Mouse (Mus musculus) kidney, embryonic 15.5 days (tissue): Measurements from ENCODE around the gene Ces1c. TPM values are rescaled to one million over a fixed set of nuclear protein-coding genes. Genes with fewer than 3 reads are reported as not detected.

Source experiments
- ATAC-seq: fragments of 200-750 bp; cut with Nextera tagmentation; replicated peaks from 2 replicates; pipeline ENCODE4 v1.8.0; 2017; ENCODE audit warnings: moderate TSS enrichment; ENCODE audit not compliant: low FRiP score
- H3K27ac ChIP-seq: fragments of 300-500 bp; sonication (generic); 2 replicates; pipeline ENCODE4 v1.5.1; 2015; ENCODE audit warnings: mild to moderate bottlenecking, inconsistent platforms
- H3K27me3 ChIP-seq: fragments of 300-500 bp; sonication (generic); 2 replicates; pipeline ENCODE4 v1.6.1; 2015; ENCODE audit warnings: inconsistent platforms
- H3K36me3 ChIP-seq: fragments of 300-500 bp; sonication (generic); 2 replicates; pipeline ENCODE4 v1.6.1; 2015; ENCODE audit warnings: inconsistent platforms
- H3K4me1 ChIP-seq: fragments of 300-500 bp; sonication (generic); 2 replicates; pipeline ENCODE4 v1.6.1; 2015; ENCODE audit warnings: inconsistent platforms
- H3K4me2 ChIP-seq: fragments of 300-500 bp; sonication (generic); 2 replicates; pipeline ENCODE4 v1.6.1; 2015; ENCODE audit warnings: moderate library complexity, mild to moderate bottlenecking, inconsistent platforms
- H3K4me3 ChIP-seq: fragments of 300-500 bp; sonication (generic); replicated peaks from 2 replicates; pipeline ENCODE4 v1.5.1; 2015; ENCODE audit warnings: mild to moderate bottlenecking, inconsistent platforms
- H3K9ac ChIP-seq: fragments of 300-500 bp; sonication (generic); 2 replicates; pipeline ENCODE4 v1.6.1; 2015; ENCODE audit warnings: mild to moderate bottlenecking, inconsistent platforms
- H3K9me3 ChIP-seq: fragments of 300-500 bp; sonication (generic); replicated peaks from 2 replicates; pipeline ENCODE4 v1.6.1; 2016; ENCODE audit warnings: inconsistent platforms
- WGBS: fragments of 180-500 bp; shearing (Covaris S2); methylation state at CpG from one replicate; pipeline ENCODE4 v1.1.7; 2015; ENCODE audit warnings: mixed read lengths; 5-methylcytosine and 5-hydroxymethylcytosine counted together
- polyA plus RNA-seq: library from polyadenylated mRNA; unstranded; fragments of >200 nt; fragmentation: Nextera tagmentation; extraction: Ambion mirVana; gene quantifications from 2 replicates; pipeline ENCODE4 v1.2.1, GENCODE M21; 2015

Gene Ces1c
- polyA plus RNA-seq, 1 experiment from 2014 or later, result 0.08 TPM

DNA sequence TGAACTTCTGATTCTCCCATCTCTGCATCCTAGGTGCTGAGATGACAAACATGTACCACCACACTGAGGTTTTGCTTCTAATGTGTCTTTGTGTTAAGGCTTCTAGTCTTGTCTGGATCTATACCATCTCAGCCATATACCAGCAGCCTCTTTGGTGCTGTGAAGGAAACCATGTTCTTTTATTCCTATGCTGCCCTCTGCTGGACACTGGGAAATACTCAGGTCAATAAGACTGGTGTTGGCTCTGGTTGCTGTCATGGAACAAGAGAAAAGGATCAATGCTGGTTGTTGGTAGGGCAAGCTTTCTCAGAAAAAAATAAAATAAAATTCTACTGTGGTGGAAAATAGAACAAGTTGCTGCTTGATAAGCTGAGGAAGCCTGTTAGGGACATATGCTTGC is 35.7 kb downstream of the Ces1c start:
- no peak overlapping the region for H3K27ac ChIP-seq
- H3K4me3 ChIP-seq, result no peak overlapping the region
- H3K36me3 ChIP-seq, result no peaks in the 10 kb centered on the region
- H3K9me3 ChIP-seq, result no peaks in the 10 kb centered on the region
- no peaks in the 10 kb centered on the region for H3K4me1 ChIP-seq
- H3K4me2 ChIP-seq, result no peak overlapping the region
- H3K27me3 ChIP-seq, result no peaks in the 10 kb centered on the region
- no peak overlapping the region for H3K9ac ChIP-seq
- 0 out of 2 replicates have a peak, but pooled peaks have one; percentile 49 for ATAC-seq

GRCm38 (mm10) chr8:93091324-93091723 is 39.8 kb downstream of the Ces1c start:
- Histone ChIP-seq H3K9me3 (no peaks in the 10 kb centered on the region), H3K27me3 (no peaks in the 10 kb centered on the region), H3K4me3 (no peak overlapping the region), H3K27ac (no peak overlapping the region), H3K4me1 (no peaks in the 10 kb centered on the region), H3K36me3 (no peaks in the 10 kb centered on the region), H3K4me2 (no peak overlapping the region), H3K9ac (no peak overlapping the region)
- ATAC-seq, result no peak
- WGBS, result 68% methylated on average over 1 of the region's 1 CpGs

- no peak overlapping the region for H3K4me3 ChIP-seq
- H3K27ac ChIP-seq, result no peak overlapping the region
- H3K9ac ChIP-seq, result no peak overlapping the region
- peak overlapping the region; percentile 36 for H3K4me2 ChIP-seq
- no peaks in the 10 kb centered on the region for H3K27me3 ChIP-seq
- ATAC-seq, result peak; percentile 89
- H3K36me3 ChIP-seq, result no peaks in the 10 kb centered on the region
- no peaks in the 10 kb centered on the region for H3K4me1 ChIP-seq
- H3K9me3 ChIP-seq, result no peaks in the 10 kb centered on the region
- WGBS, result 5% methylated on average over 2 of the region's 2 CpGs
Observed at GRCm38 (mm10) chr8:93088686-93089122, 42.4 kb downstream of the Ces1c start.

- no peaks in the 10 kb centered on the region for H3K9me3 ChIP-seq
- no peaks in the 10 kb centered on the region for H3K4me1 ChIP-seq
- H3K36me3 ChIP-seq, result no peaks in the 10 kb centered on the region
- 19% methylated on average over 7 of the region's 7 CpGs for WGBS
- H3K27ac ChIP-seq, result no peak overlapping the region
- no peaks in the 10 kb centered on the region for H3K27me3 ChIP-seq
- H3K4me3 ChIP-seq, result 0 out of 2 replicates have a peak overlapping the region, but pooled peaks have one; percentile 13
- ATAC-seq, result peak; percentile 54
- H3K9ac ChIP-seq, result no peak overlapping the region
- H3K4me2 ChIP-seq, result peak overlapping the region; percentile 36
Observed at GRCm38 (mm10) chr8:93088193-93088592, 42.9 kb downstream of the Ces1c start.

DNA sequence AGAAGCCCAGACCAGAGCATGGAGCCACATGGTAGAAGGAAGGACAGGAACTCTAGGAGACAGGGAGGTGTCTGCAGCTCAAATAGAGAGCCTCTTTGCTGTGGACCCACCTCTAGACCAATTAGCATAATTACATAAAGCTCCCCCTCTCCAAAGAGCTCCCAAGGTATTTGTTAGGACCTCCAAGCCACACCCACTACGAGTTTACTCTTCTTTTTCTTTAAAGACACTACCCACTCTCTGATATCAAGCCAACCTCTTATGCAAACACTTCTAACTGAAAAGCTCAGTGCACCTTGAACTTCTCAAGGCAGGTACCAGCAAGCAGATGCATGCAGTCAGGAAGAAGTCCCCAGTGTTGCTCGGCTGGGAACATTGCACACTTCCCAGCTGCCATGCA is 51.2 kb downstream of the Ces1c start, which contains the start of gene Ces1b:
Gene Ces1b, minus strand, starts transcription at position 131 of the 400 bp plus-strand sequence.
- Histone ChIP-seq H3K9me3 (no peaks in the 10 kb centered on the region), H3K9ac (no peak within 1 kb of the TSS), H3K36me3 (no peaks in the 10 kb centered on the region), H3K27ac (no peak within 1 kb of the TSS), H3K4me3 (no peak within 1 kb of the TSS), H3K4me1 (no peaks in the 10 kb centered on the region), H3K27me3 (no peaks in the 10 kb centered on the region), H3K4me2 (no peak within 1 kb of the TSS)
- WGBS, result 75% methylated on average over 2 of the region's 2 CpGs
- no peak for ATAC-seq

DNA sequence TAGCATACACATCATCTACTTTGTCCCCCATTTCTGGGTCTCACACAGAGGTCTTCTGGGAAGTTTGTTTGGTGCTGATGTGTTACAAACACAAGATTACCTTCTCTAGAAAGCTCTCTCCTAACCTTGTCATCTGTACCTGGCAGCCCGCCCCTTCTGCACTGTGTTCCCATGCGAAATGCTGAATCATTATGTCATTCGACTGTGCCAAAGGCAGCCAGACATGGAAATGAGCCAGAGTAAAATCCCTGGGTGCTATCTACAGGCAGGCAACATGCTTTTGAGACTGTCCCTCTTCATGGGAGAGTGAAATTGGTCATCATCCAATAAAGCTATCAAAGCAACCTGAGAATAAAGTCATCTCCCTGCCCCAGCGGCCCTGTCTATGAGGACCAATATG is 55.8 kb downstream of the Ces1c start:
- Histone ChIP-seq H3K9me3 (no peaks in the 10 kb centered on the region), H3K4me2 (no peak overlapping the region), H3K36me3 (no peaks in the 10 kb centered on the region), H3K4me3 (no peak overlapping the region), H3K27me3 (no peaks in the 10 kb centered on the region), H3K9ac (no peak overlapping the region), H3K27ac (no peak overlapping the region), H3K4me1 (no peaks in the 10 kb centered on the region)
- WGBS, result 92% methylated on average over 4 of the region's 4 CpGs
- no peak for ATAC-seq

DNA sequence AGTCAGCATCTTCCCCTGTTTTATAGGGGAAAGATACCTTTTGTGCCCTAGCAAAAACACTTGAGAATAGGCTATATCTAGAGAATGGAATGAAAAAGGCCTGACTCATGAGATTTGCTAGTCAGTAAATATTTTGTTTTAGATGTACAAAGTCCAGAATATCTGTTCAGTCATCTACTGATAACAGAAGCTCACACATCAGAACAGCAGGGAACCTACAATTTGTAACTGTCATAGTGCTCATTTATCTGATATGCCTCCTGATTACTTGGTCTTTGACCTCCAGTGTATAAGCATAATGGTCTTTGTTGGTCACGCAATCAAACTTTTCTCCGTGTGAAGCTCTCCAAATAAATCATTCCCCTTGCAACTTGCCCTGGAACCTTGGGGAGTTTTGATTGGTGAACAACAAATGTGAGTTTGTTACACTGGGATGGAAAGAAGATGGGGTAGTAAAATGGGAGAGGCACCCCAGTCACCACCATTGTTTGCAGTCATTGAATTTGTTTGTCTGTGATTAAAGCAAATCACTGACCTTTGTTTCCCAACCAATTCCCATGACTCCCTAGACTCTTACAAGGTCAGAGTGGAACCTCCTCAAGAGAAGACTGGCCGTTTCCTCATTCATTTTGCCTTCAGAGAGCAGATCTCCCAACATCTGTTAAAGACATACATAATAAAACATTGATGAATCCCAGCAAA is 67.5 kb downstream of the Ces1c start:
- Histone ChIP-seq H3K9me3 (no peaks in the 10 kb centered on the region), H3K9ac (no peak overlapping the region), H3K36me3 (no peaks in the 10 kb centered on the region), H3K27me3 (0 out of 2 replicates have a peak, but pooled peaks cover 5% of the 10 kb centered on the region), H3K27ac (no peak overlapping the region), H3K4me1 (no peaks in the 10 kb centered on the region), H3K4me2 (no peak overlapping the region), H3K4me3 (no peak overlapping the region)
- ATAC-seq, result no peak
- WGBS, result 57% methylated on average over 3 of the region's 3 CpGs

DNA sequence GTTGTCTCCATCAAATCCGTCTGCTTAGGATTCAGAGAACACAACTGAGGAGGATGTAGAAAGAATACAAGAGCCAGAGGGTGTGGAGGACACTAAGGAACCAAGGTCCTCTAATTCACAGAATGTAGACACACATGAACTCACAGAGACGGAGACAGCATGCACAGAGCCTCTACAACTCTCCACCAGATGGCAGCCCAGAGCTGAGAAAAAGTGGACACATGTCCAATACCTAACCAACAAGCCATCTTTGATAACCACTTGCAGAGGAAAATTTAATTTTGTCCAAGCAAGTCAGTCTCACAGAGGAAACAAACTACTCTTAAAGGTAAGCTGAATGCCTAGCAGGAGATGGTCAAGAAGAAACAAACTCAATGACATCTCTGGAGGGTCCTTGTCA is 71.9 kb downstream of the Ces1c start:
- H3K4me1 ChIP-seq, result no peaks in the 10 kb centered on the region

GRCm38 (mm10) chr8:93055238-93055637 is 75.8 kb downstream of the Ces1c start:
- WGBS, result 52% methylated on average over 2 of the region's 2 CpGs
- ATAC-seq, result no peak
- Histone ChIP-seq H3K27ac (no peak overlapping the region), H3K4me3 (no peak overlapping the region), H3K9ac (no peak overlapping the region), H3K4me1 (no peaks in the 10 kb centered on the region), H3K4me2 (no peak overlapping the region), H3K9me3 (no peaks in the 10 kb centered on the region), H3K36me3 (no peaks in the 10 kb centered on the region), H3K27me3 (0 out of 2 replicates have a peak, but pooled peaks cover 7% of the 10 kb centered on the region)

More for the DNA sequence above, 71.9 kb downstream of the Ces1c start:
- H3K27me3 ChIP-seq, result 0 out of 2 replicates have a peak, but pooled peaks cover 7% of the 10 kb centered on the region
- ATAC-seq, result 0 out of 2 replicates have a peak, but pooled peaks have one; percentile 46
- 16% methylated on average over 2 of the region's 2 CpGs for WGBS
- H3K36me3 ChIP-seq, result no peaks in the 10 kb centered on the region
- no peak overlapping the region for H3K4me2 ChIP-seq
- H3K9me3 ChIP-seq, result no peaks in the 10 kb centered on the region
- no peak overlapping the region for H3K27ac ChIP-seq
- no peak overlapping the region for H3K9ac ChIP-seq
- H3K4me3 ChIP-seq, result no peak overlapping the region

Other genes starting within 250 kb of the Ces1c start
- gene Capns2, start 229.9 kb downstream of the Ces1c start, polyA plus RNA-seq, result 0.16 and 0.55 TPM in 2 replicates
- 0.84 and 2.6 TPM in 2 replicates for gene Slc6a2, start 171.2 kb downstream of the Ces1c start, polyA plus RNA-seq
- gene Ces1a, start 83.1 kb downstream of the Ces1c start, polyA plus RNA-seq, result not detected in 2 replicates
- gene Ces1b, start 51.3 kb downstream of the Ces1c start, polyA plus RNA-seq, result not detected in 2 replicates
- 0.36 and 0.48 TPM in 2 replicates for gene Ces1d, start 66.6 kb upstream of the Ces1c start, polyA plus RNA-seq
- 0.14 and 0.17 TPM in 2 replicates for gene Ces1e, start 98.3 kb upstream of the Ces1c start, polyA plus RNA-seq
- 0.17 TPM in 1 of 2 replicates, not detected in the other for gene Ces1f, start 148.5 kb upstream of the Ces1c start, polyA plus RNA-seq
- not detected in 2 replicates for gene Ces1g, start 206.0 kb upstream of the Ces1c start, polyA plus RNA-seq
- gene Ces1h, start 248.4 kb upstream of the Ces1c start, polyA plus RNA-seq, result not detected in 2 replicates